Mouse (Mus musculus) embryo, embryonic 9.5 days (tissue): ENCODE data around the gene Cdk14.

Source experiments
- DNase-seq: peaks from one replicate; pipeline ENCODE4 v3.0.0-alpha.2; 2017; ENCODE audit errors: extremely low spot score

The Cdk14 gene

DNA sequence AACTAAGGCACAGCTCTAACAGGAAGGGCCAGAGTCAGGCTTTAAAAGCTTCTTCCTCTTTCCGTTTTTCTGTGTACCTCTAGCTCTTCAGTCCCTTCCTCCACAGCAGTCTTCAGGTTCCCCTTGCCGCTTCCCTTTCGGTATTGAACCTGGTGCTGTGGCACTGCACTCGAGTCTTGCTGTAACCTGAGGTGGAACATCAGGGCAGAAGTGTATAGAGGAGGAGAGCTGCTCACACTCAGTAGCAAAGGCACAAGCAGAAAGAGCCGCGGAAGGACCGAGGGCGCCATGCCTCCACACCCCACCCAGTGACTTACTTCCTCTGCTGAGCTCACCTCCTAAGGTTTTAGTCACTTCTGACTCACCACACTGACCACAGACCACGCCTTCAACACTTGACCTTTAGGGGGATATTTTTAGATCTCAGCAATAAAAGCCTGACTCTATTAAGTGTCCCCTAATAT lies at the start of gene Cdk14:
Gene Cdk14, minus strand, starts transcription at position 321 of the 464 bp plus-strand sequence.
- DNase-seq = no peak

DNA sequence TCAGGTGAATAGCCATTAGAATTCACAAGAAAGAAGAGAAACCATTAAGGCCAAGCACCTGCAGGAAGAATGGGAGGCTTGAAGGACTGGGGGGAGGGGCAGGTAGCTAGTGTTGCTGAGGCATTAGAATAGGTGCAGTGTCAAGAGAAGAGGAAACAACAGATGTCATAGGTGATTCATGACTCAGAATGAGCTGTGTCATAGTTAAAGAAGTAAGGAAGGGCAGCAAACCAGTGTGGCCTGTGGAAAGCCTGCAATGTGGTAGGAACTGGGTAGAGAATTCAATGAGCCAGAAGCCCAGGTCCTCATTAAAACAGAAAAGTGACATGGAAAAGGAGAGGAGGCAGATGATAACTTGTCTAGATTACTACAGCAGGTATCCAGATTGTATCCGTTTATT lies 45.1 kb upstream of the Cdk14 start:
- no peak for DNase-seq

DNA sequence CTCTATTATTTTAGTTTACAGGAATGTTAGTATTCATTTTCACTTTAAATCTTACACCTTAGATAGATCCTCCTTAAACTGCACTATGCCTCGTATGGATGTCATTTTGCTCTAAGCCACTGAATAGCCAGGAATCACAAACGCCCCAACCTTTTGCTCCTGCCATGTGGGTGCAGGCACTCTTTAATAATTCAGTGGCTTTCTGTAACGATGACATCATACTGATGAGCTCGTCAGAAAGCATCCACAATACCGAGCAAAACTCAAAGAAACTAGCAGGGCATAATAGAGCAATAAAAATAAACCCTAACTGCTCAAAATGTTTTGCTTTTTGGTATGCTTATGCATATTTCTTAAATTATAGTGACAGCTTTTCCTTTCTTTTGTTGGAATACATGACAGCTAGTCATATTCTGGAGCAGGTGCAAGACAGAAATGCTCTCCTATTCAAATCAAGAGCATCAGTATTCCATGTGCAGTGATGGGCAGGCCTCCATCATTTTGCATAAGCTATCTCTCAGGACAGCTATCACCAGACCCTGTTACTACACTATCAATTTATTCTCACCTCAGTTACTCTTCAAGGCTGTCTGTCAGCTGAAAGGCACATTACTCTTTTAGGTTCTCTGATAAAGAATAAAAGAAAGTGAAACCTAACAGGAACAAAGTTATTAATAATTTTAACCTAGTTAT lies 11.8 kb upstream of the Cdk14 start:
- no peak for DNase-seq

DNA sequence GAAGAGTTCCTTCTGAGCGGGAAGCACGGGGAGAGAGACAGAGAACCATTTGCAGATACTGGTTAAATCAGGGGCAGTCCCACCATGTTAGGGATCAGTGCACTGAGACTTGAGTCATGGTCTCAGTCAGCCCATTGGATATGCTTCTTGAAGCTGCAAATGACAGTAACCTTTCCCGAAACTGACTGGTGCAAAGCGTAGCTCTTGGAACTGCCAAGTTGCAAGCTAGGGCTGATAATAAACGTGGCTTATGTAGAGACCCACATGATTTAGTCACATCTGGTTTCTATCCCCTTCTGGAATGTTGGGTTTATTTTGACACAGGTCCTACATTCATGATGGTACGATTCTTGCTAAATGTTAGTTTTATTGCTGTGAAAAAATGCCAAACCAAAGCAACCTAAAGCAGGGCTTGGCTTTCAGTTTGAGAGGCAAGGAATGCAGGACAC lies 3.6 kb upstream of the Cdk14 start:
- no peak for DNase-seq

DNA sequence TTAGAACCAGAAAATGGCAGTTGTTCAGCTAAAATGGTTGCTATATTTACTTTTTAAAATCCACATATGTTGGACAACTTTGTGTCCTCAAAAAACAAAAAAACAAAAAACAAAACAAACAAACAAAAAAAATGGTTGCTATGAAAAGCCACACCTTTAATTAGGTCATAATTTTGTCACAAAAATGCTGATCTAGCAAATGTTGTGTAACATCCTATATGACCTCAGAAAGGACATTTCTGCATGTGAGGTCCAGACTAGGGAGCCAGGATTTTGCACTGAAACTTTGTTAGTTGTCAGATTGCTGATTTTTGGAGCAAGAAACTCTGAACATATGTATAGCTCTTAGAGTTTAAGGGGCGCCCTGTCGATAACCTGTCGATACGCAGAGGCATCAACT lies 3.0 kb upstream of the Cdk14 start:
- no peak for DNase-seq

DNA sequence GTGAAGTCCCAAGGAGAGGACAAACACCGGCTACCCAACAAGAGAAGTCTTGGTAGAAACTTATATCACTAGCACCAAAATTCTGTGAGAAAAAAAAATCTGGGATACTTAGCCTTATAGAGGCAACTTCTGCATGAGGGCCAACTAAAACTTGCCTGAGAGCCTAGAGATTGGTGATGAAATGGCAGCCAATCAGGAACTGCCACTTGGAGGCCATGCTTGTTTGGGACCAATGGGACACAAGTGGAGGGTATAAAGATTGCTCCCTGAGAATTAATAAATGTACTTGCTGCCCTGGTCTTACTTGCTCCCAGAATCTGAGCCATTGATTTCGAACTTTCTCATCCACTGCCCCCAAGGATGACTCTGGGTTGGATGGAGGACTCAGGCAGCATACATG lies 1.3 kb upstream of the Cdk14 start:
- no peak for DNase-seq

DNA sequence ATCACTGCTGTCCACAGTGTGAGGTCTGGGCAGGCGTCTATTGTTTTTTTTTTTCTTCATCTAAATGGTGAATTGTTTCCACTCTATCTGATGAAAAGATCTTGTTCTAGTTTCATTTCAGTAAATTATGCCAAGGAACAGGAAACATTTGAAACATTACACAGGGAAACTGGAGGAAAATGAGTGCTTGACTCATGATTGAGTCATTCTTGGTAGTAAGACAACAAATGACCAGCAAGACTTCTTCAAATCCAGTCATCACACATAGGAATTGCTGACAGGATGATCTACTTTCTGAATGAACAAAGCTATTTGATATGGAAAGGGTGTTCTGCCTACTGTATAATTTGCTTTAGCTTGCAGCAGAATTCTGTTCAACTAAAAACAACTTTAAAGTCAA lies 859 bp downstream of the Cdk14 start:
- no peak for DNase-seq

DNA sequence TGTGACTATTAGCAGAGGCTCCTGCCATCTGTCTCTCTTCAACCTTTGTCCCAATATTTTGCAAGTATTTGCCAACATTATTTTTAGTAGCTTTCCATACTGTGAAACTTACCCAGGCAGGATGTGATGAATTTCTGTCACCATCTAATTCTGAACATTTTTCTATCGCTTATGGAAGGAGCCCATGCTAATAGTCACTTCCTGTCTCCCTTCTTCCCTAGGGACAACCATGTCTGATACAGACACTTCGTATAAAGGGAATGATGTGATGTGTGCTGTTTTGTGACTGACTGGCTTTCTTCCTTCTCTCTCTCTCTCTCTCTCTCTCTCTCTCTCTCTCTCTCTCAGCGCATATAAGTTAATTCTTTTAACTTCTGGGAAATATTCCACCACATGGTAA lies 5.3 kb downstream of the Cdk14 start:
- DNase-seq = no peak

DNA sequence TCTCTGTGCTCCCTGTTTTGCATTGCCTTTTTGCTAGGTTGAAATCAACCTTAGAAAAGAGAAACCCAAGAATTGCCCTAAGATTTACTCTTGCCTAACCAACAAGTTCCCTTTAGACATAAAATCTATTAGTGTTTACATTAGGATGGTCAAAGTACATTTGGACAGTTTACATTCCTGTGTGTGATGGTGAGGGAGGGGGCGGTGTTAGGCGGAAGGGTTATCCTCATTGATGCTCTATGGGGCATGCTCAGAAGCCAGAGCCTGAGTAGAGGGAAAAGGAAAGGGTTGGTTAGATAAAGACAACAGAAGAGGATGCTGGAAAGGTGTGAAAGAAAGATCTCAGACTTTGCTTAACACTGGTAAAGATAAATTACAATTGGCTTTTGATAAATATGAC lies 8.2 kb downstream of the Cdk14 start:
- DNase-seq = no peak

DNA sequence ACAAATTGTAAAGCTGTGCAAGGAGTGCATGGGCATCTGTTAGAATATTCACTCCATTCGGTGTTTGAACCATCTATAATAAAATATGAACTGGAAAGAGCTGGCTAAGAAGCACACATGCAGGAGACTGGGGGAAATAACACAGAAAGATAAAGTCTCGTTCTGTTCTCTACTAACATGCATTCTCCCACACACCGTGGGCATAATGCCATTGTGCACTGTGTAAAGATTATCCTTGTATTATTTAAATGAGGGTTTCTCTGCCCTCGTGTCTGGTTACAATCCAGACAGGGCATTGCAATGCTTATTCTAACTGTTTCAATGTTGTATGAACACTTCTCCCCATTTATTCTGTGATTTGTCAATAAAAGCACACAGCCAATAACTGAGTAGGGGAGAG lies 18.1 kb downstream of the Cdk14 start:
- DNase-seq = no peak

DNA sequence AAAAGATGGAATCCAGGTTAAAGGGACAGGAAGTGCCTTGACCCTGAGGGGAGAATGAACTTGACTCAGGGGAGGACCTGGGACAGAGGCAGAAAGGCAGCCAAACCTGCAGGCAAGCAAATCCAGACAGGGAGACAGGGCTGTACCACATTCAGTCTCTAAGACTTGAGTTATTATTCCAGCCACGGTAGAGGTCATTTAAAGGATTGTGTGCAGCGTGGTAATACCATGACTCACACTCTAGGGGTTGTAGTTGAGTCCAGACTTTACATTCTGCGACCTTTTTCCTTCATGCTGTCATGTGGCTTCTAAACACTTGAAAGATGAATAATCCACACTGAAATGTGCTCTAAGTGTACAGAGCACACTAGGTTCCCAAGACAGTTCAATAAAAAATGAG lies 27.3 kb downstream of the Cdk14 start:
- DNase-seq = no peak

DNA sequence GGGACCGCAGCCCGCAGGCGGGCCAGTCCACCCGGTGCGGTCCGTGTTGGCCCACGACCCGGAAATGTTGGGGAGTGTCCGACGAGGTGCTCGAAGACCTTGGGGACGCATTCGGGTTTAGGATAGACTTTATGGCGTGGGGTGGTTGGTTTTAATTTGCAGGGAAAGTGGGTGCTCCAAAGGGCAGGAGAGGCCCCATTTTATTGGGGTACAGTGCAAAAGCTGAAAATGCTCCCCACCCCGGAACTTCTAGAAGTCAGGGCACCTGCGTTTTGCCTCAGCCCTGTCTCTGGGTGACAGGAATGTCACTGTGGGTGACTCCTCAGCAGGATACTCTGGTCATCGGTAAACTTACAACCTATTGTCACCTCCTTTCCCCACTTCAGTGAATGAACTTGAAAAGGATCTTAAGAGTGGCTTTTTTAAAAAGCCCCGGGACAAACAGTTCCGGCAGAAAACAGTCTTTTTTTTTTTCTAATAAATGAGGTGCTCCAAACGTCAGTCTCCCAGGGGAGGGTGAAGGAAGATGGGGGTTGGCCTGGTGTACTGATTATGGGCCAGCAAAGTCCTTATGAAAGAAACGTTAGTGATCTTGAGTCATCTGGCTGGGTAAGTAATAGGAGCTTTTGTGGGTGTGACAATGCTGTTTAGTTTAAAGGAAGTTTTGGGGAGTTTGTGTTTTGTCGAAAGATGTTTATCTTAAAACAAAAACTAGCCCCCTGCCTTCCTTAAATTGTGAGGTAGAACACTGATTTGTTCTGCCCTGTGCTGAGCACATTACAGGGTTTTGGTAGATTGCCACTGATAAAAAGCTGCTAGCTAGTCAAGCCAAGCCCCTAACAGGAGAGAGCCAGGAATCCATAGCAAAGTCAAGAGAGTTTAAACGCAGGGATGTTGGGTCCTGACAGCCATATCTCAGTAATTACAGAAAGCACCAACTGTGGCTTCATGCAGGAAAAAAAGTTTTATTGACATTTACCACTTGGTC lies 39.1 kb downstream of the Cdk14 start:
- DNase-seq = no peak

DNA sequence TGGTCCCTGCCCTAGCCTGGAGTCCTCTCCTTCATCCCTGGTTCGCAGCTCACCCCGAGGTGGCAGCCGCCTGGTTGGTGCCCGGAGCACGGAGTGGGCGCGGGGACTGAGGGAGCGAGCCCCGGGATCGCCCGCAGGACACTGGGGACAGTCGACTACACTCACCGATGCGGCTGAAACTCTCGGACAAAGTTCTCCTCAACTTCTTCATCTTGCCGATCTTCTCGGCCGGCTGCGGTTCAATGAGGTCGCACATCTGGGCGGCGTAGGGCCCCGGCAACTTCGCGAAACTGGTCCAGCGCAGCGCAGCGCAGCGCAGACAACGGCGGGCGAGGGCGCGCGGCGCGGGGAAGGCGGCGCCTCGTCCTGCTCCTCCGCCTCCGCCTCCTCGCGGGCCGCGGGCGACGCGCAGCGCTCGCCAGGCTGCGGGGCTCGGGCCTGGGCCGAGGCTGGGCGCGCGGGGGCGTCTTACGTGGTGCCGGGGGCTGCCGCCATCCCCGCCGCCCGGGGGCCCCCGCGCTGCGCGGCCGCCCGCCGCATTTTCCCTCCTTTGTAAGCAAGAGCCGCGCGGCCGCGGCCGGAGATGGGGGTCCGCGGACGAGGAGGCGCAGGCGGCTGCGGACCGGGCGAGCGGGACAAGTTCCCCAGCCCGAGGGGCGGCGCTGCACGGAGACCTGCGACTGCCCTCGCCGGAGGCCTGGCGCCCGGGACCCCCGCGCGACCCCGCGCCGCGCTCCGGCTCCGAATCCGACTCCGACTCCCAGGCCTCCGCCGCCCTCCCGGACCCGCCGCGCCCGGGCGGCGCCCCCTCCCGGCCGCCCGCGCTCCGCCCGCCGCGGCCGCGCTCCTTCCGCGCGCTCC lies 40.0 kb downstream of the Cdk14 start:
- DNase-seq = peak; percentile 78

DNA sequence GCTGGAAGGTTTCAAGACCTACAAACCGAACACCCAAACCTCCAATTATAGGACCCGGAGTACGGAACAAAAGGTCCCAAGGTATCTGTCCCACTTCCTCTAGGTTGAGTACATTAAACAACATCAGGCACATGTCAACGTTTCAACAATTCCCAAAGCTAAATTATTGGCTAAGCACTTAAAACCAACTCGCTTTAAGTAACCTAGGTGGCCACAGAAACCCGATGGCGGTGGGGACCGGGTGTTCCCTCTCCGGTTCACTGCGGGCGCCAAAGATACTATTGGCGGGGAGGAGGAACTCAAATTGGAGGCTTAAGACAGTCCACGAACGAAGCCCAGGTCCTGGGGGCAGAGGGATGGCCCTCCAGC lies 40.6 kb downstream of the Cdk14 start:
- DNase-seq = no peak

DNA sequence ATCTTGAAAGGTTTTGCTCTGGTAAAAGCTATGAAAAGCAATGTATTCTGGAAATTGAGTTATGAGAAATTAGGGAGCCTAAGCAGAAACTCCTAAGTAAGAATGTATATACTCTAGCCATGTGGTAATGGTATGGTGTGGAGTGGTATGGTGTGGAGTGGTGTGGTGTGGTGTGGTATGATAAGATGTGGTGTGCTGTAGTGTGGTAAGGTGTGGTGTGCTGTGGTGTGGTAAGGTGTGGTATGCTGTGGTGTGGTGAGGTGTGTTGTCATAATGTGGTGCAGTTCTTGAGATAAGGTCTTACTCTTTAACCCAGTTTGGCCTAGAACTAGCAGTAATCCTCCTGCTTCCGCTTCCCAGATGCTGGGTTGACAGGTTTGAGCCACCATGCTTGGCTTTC lies 45.7 kb downstream of the Cdk14 start:
- no peak for DNase-seq

DNA sequence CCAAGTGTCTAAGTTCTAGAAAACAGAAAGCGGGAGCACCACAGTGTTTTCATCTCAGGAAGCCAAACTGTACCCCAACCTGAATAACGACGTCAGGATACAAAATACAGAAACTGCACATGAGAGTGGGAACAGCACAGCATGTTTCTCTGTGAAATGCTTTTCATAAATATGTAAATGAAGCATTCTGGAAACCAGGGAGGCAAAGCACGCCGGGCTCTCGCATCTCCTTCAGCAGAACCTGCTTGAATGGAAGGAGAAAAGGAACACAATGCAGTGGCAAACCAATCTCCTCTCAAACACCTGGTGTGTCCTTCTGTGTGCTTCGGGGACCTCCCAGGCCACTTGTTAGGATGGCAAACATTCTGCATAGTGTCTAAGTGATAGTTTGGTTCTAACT lies 46.6 kb downstream of the Cdk14 start:
- no peak for DNase-seq

DNA sequence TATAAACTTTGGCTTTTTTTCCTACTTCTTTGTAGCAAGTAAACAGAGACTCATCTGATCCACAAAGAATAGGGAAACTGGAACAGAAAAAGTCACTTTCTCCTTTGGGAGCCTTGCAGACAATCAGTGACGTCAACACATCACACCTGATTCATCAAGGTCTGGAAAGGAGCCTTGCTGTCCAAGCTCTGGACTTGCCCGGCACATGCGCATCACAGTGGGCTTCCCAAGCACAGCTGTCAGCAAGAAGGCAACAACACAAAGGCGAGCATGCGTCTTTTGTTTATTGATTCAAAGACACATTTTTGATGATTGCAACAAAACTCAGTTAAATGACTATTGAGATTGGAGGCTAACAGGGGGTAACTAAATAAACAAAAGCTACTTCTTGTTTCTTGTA lies 47.2 kb downstream of the Cdk14 start:
- DNase-seq = no peak

DNA sequence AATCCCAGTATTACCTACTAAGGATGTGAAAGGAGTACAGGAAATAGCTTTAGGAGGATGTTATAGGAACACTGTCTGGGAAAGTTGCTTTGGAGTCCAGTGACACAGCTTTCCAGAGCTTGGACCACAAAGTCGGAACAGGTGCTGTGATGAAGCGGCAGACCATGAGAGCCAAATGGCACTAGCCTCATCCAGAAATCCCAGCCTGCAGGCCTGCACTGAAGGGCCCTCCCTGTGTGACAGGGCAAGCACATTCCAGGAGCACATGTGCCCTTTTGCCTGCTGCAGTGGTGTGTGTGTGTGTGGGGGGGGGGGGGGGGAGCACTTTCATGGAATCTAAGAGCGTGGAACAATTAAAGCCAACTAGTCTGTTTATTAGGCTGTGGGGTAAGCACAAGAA lies 47.8 kb downstream of the Cdk14 start:
- no peak for DNase-seq

DNA sequence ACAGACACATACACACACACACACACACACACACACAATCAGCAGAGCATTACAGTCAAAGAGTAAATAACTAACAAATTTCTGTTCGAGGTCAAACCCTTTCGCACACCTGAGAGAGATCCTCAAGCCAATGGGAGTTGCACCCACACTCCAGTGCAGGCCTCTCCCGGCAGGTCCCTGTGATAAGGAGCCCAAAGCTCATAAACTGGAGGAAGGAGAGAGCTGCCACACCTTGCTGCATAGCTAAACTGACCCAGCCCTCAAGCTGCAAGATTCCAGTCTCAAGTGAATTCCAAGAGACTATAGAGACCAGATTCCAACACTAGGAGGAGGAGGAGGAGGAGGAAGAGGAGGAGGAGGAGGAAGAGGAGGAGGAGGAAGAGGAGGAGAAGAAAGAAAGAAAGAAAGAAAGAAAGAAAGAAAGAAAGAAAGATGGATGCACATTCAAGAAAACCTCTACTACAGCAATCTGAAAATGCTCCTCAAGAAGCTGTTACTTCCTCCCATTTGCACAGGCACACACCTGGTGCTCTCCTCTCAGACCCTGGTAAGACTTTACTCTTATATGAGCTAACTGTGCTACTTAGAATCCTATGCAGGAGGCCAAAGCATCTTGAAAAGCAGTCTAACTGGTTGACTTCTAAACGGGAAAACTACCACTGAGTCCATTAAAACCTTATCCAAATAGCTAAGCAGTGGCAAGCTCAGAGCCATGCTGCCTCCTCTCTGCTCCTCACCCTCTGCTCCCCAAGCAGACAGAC lies 49.6 kb downstream of the Cdk14 start:
- no peak for DNase-seq

DNA sequence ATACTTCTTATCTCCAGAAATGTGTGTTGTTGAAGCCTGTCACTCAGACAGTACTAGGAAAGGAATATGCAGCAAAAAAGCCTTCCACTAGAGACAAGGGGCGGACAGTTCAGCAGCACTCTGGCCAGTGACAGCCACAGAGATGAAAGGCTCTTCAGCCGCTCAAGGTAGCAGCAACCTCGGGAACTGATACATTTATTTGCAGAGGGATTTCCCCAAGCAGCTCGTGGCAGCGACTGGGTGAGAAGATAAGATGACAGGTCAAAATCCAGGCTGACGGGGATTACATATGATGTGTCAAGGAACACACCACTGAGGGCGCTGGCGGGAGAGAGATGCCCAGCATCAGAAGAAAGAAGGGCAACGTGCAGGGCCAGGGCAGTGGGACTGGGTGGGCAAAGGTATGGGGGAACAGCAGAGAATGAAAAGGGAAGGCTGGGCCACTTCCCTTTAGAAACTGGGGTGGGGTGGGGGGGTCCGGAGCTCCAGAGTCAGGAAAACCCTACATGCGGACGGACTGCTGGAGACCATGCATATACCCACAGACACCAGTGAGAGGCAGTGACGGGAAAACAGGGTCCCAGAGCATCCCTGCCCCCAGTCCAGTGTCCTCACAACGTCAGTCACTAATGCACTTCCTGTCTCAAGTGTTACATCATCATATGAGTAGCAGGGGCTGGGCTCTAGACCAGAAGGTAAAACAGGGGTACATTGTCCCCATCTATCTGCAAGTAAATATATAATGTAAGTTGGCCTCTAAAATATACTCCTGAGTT lies 51.5 kb downstream of the Cdk14 start:
- DNase-seq = no peak

DNA sequence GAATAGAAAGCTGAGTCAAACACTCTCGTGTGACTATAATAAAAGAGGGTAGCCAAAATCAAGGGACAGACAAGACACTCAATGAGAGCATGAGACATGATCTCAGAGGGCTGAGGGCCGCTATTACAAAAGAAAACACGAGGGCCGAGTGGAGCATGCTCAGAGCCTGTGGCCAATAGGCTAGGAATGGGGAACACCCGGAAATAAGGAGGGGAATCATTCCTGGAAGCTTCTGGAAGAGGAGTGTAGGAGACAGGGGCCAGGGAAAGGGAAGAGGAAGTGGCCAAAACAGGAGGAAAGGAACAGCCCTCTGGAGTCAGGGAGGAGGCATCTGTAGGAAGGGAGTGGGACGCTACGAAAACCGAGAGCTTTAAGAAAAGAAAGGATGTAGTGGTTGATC lies 52.6 kb downstream of the Cdk14 start:
- DNase-seq = no peak
